Mouse (Mus musculus): Measurements from ENCODE around the gene Matk. TPM values are rescaled to one million over a fixed set of nuclear protein-coding genes. Genes with fewer than 3 reads are reported as not detected.
A peak's percentile ranks its signal among the peaks of the same experiment; 100 is the strongest.

Matk gene
- polyA plus RNA-seq, 1 experiment from 2014 or later: 14.8 TPM

- Histone ChIP-seq H3K9me3 (ENCODE audit: control insufficient read depth, low read length) (no peaks in the 10 kb centered on the region), H3K9ac (replicated peaks; ENCODE audit: low read length) (no peak overlapping the region), H3K27me3 (ENCODE audit: control insufficient read depth, insufficient read depth, low read length) (no peaks in the 10 kb centered on the region), H3K4me3 (replicated peaks; ENCODE audit: low read depth, low read length) (no peak overlapping the region), H3K4me2 (ENCODE audit: low read length) (no peak overlapping the region), H3K4me1 (ENCODE audit: control insufficient read depth, insufficient read depth, low read length) (no peaks in the 10 kb centered on the region), H3K27ac (replicated peaks; ENCODE audit: low read depth, low read length) (no peak overlapping the region), H3K36me3 (ENCODE audit: control insufficient read depth, insufficient read depth, low read length) (peaks cover 64% of the 10 kb centered on the region)
- DNase-seq: no peak
- WGBS: 95% methylated on average over 21 of the region's 21 CpGs
- ATAC-seq (ENCODE audit: low FRiP score, low TSS enrichment): no peak
Measured at GRCm38 (mm10) chr10:81306837-81307682, 54.3 kb downstream of the Matk start.

GRCm38 (mm10) chr10:81309571-81309970 is 56.8 kb downstream of the Matk start:
- Histone ChIP-seq H3K27me3 (ENCODE audit: control insufficient read depth, insufficient read depth, low read length) (no peaks in the 10 kb centered on the region), H3K4me3 (replicated peaks; ENCODE audit: low read depth, low read length) (no peak overlapping the region), H3K9ac (replicated peaks; ENCODE audit: low read length) (no peak overlapping the region), H3K4me2 (ENCODE audit: low read length) (no peak overlapping the region), H3K36me3 (ENCODE audit: control insufficient read depth, insufficient read depth, low read length) (peaks cover 89% of the 10 kb centered on the region), H3K9me3 (ENCODE audit: control insufficient read depth, low read length) (no peaks in the 10 kb centered on the region), H3K27ac (replicated peaks; ENCODE audit: low read depth, low read length) (no peak overlapping the region), H3K4me1 (ENCODE audit: control insufficient read depth, insufficient read depth, low read length) (no peaks in the 10 kb centered on the region)
- ATAC-seq (ENCODE audit: low FRiP score, low TSS enrichment) (no peak), DNase-seq (no peak)
- 91% methylated on average over 5 of the region's 5 CpGs for WGBS

Small RNA genes lying within 50 kb of the gene (microRNA-seq; reads per million reads assigned to microRNA genes)
- 12.6 reads per million, percentile 36 among the genes with 10 or more reads in this experiment for gene Mir3057

Other genes with a start within 250 kb of the Matk start
- 11.5 and 11.6 TPM in 2 replicates for gene Gng7, start 238.0 kb upstream of the Matk start, polyA plus RNA-seq (2014; fragmentation: Nextera tagmentation; extraction: Ambion mirVana)
- gene Diras1, start 227.3 kb upstream of the Matk start, polyA plus RNA-seq (2014; fragmentation: Nextera tagmentation; extraction: Ambion mirVana): 24.0 and 55.4 TPM in 2 replicates
- 32.4 and 34.9 TPM in 2 replicates for gene Slc39a3, start 215.5 kb upstream of the Matk start, polyA plus RNA-seq (2014; fragmentation: Nextera tagmentation; extraction: Ambion mirVana)
- 259 and 292 TPM in 2 replicates for gene Sgta, start 192.8 kb upstream of the Matk start, polyA plus RNA-seq (2014; fragmentation: Nextera tagmentation; extraction: Ambion mirVana)
- 31.2 and 38.2 TPM in 2 replicates for gene Thop1, start 182.9 kb upstream of the Matk start, polyA plus RNA-seq (2014; fragmentation: Nextera tagmentation; extraction: Ambion mirVana)
- 0.09 and 0.31 TPM in 2 replicates for gene Creb3l3, start 154.1 kb upstream of the Matk start, polyA plus RNA-seq (2014; fragmentation: Nextera tagmentation; extraction: Ambion mirVana)
- gene Map2k2, start 147.0 kb upstream of the Matk start, polyA plus RNA-seq (2014; fragmentation: Nextera tagmentation; extraction: Ambion mirVana): 236 and 240 TPM in 2 replicates
- 8.1 and 12.4 TPM in 2 replicates for gene Zbtb7a, start 117.7 kb upstream of the Matk start, polyA plus RNA-seq (2014; fragmentation: Nextera tagmentation; extraction: Ambion mirVana)
- 49.2 and 55.7 TPM in 2 replicates for gene Pias4, start 85.0 kb upstream of the Matk start, polyA plus RNA-seq (2014; fragmentation: Nextera tagmentation; extraction: Ambion mirVana)
- 479 and 528 TPM in 2 replicates for gene Eef2, start 76.3 kb upstream of the Matk start, polyA plus RNA-seq (2014; fragmentation: Nextera tagmentation; extraction: Ambion mirVana)
- gene Dapk3, start 69.9 kb upstream of the Matk start, polyA plus RNA-seq (2014; fragmentation: Nextera tagmentation; extraction: Ambion mirVana): 63.3 and 66.9 TPM in 2 replicates
- 0.23 TPM in 1 of 2 replicates, not detected in the other for gene 4930442H23Rik, start 69.1 kb upstream of the Matk start, polyA plus RNA-seq (2014; fragmentation: Nextera tagmentation; extraction: Ambion mirVana)
- not detected in 2 replicates for gene Nmrk2, start 50.9 kb upstream of the Matk start, polyA plus RNA-seq (2014; fragmentation: Nextera tagmentation; extraction: Ambion mirVana)
- gene Atcay, start 22.1 kb upstream of the Matk start, polyA plus RNA-seq (2014; fragmentation: Nextera tagmentation; extraction: Ambion mirVana): 82.4 and 118 TPM in 2 replicates
- 20.3 and 21.7 TPM in 2 replicates for gene Zfr2, start 19.8 kb upstream of the Matk start, polyA plus RNA-seq (2014; fragmentation: Nextera tagmentation; extraction: Ambion mirVana)
- gene Mrpl54, start 14.0 kb downstream of the Matk start, polyA plus RNA-seq (2014; fragmentation: Nextera tagmentation; extraction: Ambion mirVana): 121 and 152 TPM in 2 replicates
- gene Apba3, start 14.0 kb downstream of the Matk start, polyA plus RNA-seq (2014; fragmentation: Nextera tagmentation; extraction: Ambion mirVana): 25.1 and 27.5 TPM in 2 replicates
- 4.4 and 5.7 TPM in 2 replicates for gene Tjp3, start 38.6 kb downstream of the Matk start, polyA plus RNA-seq (2014; fragmentation: Nextera tagmentation; extraction: Ambion mirVana)
- 102 and 132 TPM in 2 replicates for gene Pip5k1c, start 40.0 kb downstream of the Matk start, polyA plus RNA-seq (2014; fragmentation: Nextera tagmentation; extraction: Ambion mirVana)
- 22.6 and 22.8 TPM in 2 replicates for gene Cactin, start 68.2 kb downstream of the Matk start, polyA plus RNA-seq (2014; fragmentation: Nextera tagmentation; extraction: Ambion mirVana)
- 2.9 and 3.7 TPM in 2 replicates for gene Tbxa2r, start 75.8 kb downstream of the Matk start, polyA plus RNA-seq (2014; fragmentation: Nextera tagmentation; extraction: Ambion mirVana)
- gene Gipc3, start 90.3 kb downstream of the Matk start, polyA plus RNA-seq (2014; fragmentation: Nextera tagmentation; extraction: Ambion mirVana): not detected in 2 replicates
- 30.6 and 36.5 TPM in 2 replicates for gene Hmg20b, start 97.5 kb downstream of the Matk start, polyA plus RNA-seq (2014; fragmentation: Nextera tagmentation; extraction: Ambion mirVana)
- 5.9 and 9.2 TPM in 2 replicates for gene Mfsd12, start 104.6 kb downstream of the Matk start, polyA plus RNA-seq (2014; fragmentation: Nextera tagmentation; extraction: Ambion mirVana)
- gene 4930404N11Rik, start 112.9 kb downstream of the Matk start, polyA plus RNA-seq (2014; fragmentation: Nextera tagmentation; extraction: Ambion mirVana): 0.32 and 0.37 TPM in 2 replicates
- 122 and 146 TPM in 2 replicates for gene Fzr1, start 125.6 kb downstream of the Matk start, polyA plus RNA-seq (2014; fragmentation: Nextera tagmentation; extraction: Ambion mirVana)
- gene Dohh, start 131.5 kb downstream of the Matk start, polyA plus RNA-seq (2014; fragmentation: Nextera tagmentation; extraction: Ambion mirVana): 59.5 and 79.6 TPM in 2 replicates
- gene Gm48551, start 131.5 kb downstream of the Matk start, polyA plus RNA-seq (2014; fragmentation: Nextera tagmentation; extraction: Ambion mirVana): 4.5 and 8.2 TPM in 2 replicates
- gene Gm48552, start 136.1 kb downstream of the Matk start, polyA plus RNA-seq (2014; fragmentation: Nextera tagmentation; extraction: Ambion mirVana): 1.3 and 2.9 TPM in 2 replicates
- 1.0 and 1.2 TPM in 2 replicates for gene Smim24, start 140.1 kb downstream of the Matk start, polyA plus RNA-seq (2014; fragmentation: Nextera tagmentation; extraction: Ambion mirVana)
- gene Nfic, start 202.7 kb downstream of the Matk start, polyA plus RNA-seq (2014; fragmentation: Nextera tagmentation; extraction: Ambion mirVana): 11.2 and 13.7 TPM in 2 replicates
- 61.3 and 117 TPM in 2 replicates for gene Celf5, start 229.8 kb downstream of the Matk start, polyA plus RNA-seq (2014; fragmentation: Nextera tagmentation; extraction: Ambion mirVana)
- 51.6 and 51.8 TPM in 2 replicates for gene Ncln, start 243.5 kb downstream of the Matk start, polyA plus RNA-seq (2014; fragmentation: Nextera tagmentation; extraction: Ambion mirVana)
- gene S1pr4, start 247.2 kb downstream of the Matk start, polyA plus RNA-seq (2014; fragmentation: Nextera tagmentation; extraction: Ambion mirVana): 0.34 and 0.47 TPM in 2 replicates

All from midbrain, embryonic 14.5 days (tissue).